13 mouse cellular contexts compared by ENCODE assay signal in the genomic region with DNA sequence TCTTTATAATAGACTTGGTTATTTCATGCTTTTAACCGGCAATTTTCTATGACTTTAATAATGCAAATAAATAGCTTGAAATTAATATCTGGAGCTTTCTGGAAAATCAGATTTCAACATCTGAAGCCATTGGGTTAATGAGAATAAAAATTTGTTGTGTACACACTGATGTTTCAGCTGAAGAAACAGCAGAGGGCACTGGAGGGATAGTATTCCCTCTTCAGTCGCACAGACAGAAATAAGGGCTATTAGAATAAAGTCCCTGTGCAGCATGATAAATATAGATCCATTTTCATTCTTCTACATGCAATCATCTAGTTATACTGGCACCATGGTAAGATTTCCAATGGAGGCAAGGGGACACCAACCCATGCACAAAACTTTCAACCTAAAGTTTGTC.
A peak's percentile ranks its signal among the peaks of the same experiment; 100 is the strongest.
DNase-seq lines count a peak whose midpoint lies in the region; ATAC-seq and TF ChIP-seq lines count a peak whose summit lies in the region.
"Had no signal": no experiment of that assay in that cellular context is flagged by ENCODE, and none has a peak within 500 bp of the region (broad histone marks: within the 10 kb centered on the region; RNA-seq: fewer than 3 reads in every experiment).

No protein-coding gene starts in this region.

- WGBS in heart, adult 2 months: 80% methylated on average over 2 of the region's 2 CpGs

- TF ChIP-seq POLR2A in heart, adult 2 months (IDR thresholded peaks at IDR 0.05; ENCODE audit: insufficient read depth, low read depth, low read length): no peak

- no peak for ATAC-seq in erythroblast, adult 5-6 weeks (replicated peaks; ENCODE audit: low FRiP score, poor library complexity, severe bottlenecking)
- ATAC-seq: inflammation-experienced regulatory T-cells, adult 6 months had no signal

- peak; percentile 66 for TF ChIP-seq CTCF in heart, adult 2 months (IDR thresholded peaks at IDR 0.05)

- TF ChIP-seq EP300 in heart, adult 2 months (IDR thresholded peaks at IDR 0.05; ENCODE audit: insufficient read depth, low read depth, low read length): no peak

- H3K27me3 ChIP-seq in heart, adult 2 months (ENCODE audit: control insufficient read depth, insufficient read depth, low read length): no peaks in the 10 kb centered on the region

- H3K4me3 ChIP-seq in heart, adult 2 months: no peak overlapping the region
- H3K4me3 ChIP-seq: midbrain, embryonic 10.5 days had no signal

- H3K9ac ChIP-seq in heart, adult 2 months (ENCODE audit: low read depth, low read length): no peak overlapping the region

- H3K36me3 ChIP-seq in heart, adult 2 months (ENCODE audit: control insufficient read depth, insufficient read depth, low read length): no peaks in the 10 kb centered on the region
- H3K36me3 ChIP-seq: midbrain, embryonic 10.5 days had no signal

- H3K79me2 ChIP-seq in heart, adult 2 months (replicated peaks; ENCODE audit: control insufficient read depth, insufficient read depth, low read length): no peaks in the 10 kb centered on the region

- intact Hi-C loops in heart, adult 2 months (cut with DNase I): loop anchor here (5.0 kb wide), 1 partner anchor 446 kb away; no protein-coding TSS in a partner anchor
- intact Hi-C loops in heart, postnatal 36 days (cut with DNase I): loop anchor here (5.0 kb wide), 1 partner anchor 436 kb away; no protein-coding TSS in a partner anchor

- DNase-seq in heart, adult 2 months: no peak
- no peak for DNase-seq in heart, postnatal 36 days
- DNase-seq in layer of hippocampus, adult 9-10 months (ENCODE audit: low spot score): peak; percentile 11
- DNase-seq in layer of hippocampus, adult 9-11 months: no peak
- DNase-seq in right cerebral cortex, adult 18-20 months: peak; percentile 7
- no peak for DNase-seq in right cerebral cortex, postnatal 4 days
- DNase-seq: cerebellum, adult 18-20 months; embryo, embryonic 11 days; kidney, postnatal 14 days; lung, postnatal 10 days had no signal

- no peaks in the 10 kb centered on the region for H3K4me1 ChIP-seq in heart, adult 2 months (ENCODE audit: control insufficient read depth, insufficient read depth, low read length)
- H3K4me1 ChIP-seq: midbrain, embryonic 10.5 days had no signal

- H3K27ac ChIP-seq in heart, adult 2 months: no peak overlapping the region
- H3K27ac ChIP-seq: midbrain, embryonic 10.5 days had no signal

Comparison
In these comparisons a context has a peak if more than half of its experiments do, and no peak if none do; other contexts are left out.
1. DNase-seq: peak in layer of hippocampus, adult 9-10 months (single experiment) and right cerebral cortex, adult 18-20 months (single experiment); none in heart, adult 2 months (0 of 2), heart, postnatal 36 days (0 of 2), layer of hippocampus, adult 9-11 months (single experiment) and right cerebral cortex, postnatal 4 days (single experiment).